Mouse (Mus musculus): Measurements from ENCODE around the gene Tmem176b. TPM values are rescaled to one million over a fixed set of nuclear protein-coding genes. Genes with fewer than 3 reads are reported as not detected.
"Not testable (repeated sequence)": the region's sequence is repeated elsewhere in the genome, so short reads cannot be mapped to it uniquely, and the experiment has no call there.

Tmem176b gene
- total RNA-seq (2021) = 10 to 100 TPM; 58.5 to 61.2 TPM
- long read RNA-seq, transcript Tmem176b-203 (7 exons, 1,414 nt) = major isoform, 10 of 25 reads
- long read RNA-seq, transcript Tmem176b-209 (7 exons, 986 nt) = minor isoform, 7 of 25 reads
- long read RNA-seq, partial matches to known transcripts = 2 of 25 reads
- long read RNA-seq, other reads (novel, unspliced or antisense) = 4 of 25 reads

DNA sequence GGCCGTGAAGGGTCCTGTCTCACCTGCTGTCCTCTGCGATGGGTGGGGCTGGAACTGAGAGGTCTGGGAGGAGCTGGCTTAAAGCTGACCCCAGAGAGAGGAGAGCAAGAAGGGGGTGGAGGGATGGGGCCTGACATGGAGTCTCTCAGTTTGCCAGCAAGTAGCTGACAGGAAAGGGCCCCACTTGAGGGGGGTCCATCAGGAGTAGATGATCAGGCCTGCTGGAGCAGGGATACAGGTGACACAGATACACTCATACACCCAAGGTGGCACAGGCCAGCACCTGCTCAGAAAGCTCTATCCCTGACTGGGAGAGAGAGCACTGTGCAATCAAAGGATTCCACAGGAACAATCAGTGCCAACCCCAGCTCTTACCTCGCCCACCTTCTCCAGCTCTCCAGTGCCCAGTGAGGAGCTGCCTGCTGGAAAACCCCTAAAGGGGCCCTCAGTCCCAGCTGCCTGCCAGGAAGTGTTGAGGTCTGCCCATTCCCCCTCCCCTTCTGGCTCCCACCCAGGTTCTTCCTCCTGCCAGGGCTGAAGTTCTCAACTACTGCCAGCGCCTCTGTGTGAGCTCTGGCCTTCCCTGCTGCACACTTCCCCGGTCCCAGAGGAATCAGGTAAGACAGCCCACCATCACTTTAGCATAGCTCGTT, at the start of gene Tmem176b:
Gene Tmem176b (minus strand): TSS at position 524 of the 653 bp plus-strand sequence.
- DNase-seq (ENCODE audit: low spot score in 2 of 2) = peak; percentile 55 to 83

DNA sequence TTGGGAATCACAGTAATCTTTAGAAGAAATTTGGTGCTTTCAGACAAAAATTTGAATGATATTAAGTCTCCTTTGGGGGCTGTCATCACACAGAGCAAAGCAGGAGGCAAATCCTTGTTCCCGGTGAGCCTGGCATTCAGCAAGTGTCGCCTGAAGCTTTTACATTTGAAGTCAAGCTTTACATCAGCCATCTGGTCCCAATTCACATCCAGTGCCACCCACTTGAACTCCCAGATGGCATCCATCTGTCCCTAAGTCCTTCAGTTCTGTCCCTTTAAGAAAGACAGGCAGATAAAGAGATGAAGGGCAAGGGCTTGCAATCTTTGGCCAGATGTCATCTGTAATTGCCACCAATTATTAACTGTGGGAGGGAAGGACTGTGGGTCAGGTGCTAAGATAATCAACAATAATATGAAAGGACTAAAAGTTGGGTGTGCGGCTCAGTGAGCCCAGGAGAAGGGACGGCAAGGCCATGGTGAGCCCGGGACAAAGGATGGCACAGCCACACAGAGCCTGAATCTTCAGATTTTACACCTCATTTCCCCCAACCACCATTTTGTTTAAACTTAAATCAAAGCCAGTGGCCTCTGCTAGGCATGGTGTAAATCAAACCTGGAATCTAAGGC, 35.3 kb upstream of the Tmem176b start:
- DNase-seq (ENCODE audit: low spot score in 2 of 2) = peak; percentile 9 to 63

DNA sequence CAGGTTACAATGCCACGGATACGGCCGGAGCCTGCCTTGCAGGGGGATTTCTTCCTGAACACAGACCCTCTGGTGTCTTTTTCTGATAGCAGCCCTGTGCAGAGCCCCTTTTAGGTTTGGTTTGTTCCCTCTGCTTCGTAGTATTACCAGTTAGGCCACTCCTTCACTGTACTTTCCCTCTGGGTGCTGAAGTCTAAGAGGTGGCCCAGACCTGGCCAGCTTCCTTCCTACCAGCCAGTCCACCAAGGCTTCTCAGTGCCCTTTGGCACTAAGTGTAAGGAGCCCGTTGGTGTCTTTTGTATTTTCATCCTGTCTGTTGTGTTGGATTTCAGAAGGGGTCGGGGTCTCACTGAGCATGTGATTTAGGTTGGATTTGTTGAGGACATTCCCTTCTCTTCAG, 34.2 kb upstream of the Tmem176b start:
- DNase-seq (ENCODE audit: low spot score in 2 of 2) = no peak

DNA sequence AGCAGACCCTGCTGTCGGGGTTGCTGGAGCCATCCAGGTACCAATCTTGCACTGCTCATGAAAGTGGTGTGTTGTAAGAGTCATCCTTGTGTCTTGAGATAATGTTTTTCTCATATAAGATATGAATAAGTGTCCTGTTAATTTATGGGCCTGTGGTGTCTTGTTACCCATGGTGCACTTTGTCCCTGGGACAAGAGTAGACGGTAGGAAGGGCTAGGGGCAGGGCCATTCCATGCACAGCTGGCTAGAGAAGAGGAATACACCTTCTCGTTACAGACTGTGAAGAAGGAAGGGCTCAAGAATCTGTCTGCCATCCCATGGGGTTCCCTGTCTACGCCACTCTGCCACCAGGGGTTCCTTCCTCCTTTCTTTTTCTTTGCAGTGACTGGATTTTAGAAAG, 33.3 kb upstream of the Tmem176b start:
- DNase-seq (ENCODE audit: low spot score in 2 of 2) = no peak

DNA sequence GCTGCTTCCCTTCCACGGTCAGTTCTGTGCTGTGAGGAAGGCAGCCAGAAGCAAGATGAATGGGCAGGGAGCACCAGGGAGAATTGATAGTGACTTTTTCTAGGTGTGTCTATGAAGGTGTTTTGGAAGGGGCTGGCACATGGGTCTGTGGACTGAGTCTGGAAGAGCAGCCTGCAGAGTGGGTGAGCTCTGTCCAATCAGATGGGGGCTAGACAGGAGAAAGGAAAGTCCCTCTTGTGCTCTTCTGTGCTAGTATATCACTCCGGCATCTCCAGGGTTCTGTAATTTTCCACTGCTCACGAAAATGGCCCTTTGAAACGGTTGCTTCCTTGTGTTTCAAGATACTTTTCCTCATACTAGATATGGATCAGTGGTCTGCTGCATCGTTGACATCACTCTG, 31.3 kb upstream of the Tmem176b start, which contains the start of gene Aoc1:
Gene Aoc1 (plus strand): TSS at position 301 of the 400 bp plus-strand sequence.
- DNase-seq (ENCODE audit: low spot score in 2 of 2) = no peak

GRCm38 (mm10) chr6:48869774-48870173, 28.5 kb upstream of the Tmem176b start:
- no peak for DNase-seq (ENCODE audit: low spot score in 2 of 2)

- no peak for DNase-seq (ENCODE audit: low spot score in 2 of 2)
These were observed 25.9 kb upstream of the Tmem176b start for GRCm38 (mm10) chr6:48867158-48867557.

- not testable (repeated sequence) for DNase-seq (ENCODE audit: low spot score in 2 of 2)
These were observed 25.2 kb upstream of the Tmem176b start for GRCm38 (mm10) chr6:48866355-48866950.

DNA sequence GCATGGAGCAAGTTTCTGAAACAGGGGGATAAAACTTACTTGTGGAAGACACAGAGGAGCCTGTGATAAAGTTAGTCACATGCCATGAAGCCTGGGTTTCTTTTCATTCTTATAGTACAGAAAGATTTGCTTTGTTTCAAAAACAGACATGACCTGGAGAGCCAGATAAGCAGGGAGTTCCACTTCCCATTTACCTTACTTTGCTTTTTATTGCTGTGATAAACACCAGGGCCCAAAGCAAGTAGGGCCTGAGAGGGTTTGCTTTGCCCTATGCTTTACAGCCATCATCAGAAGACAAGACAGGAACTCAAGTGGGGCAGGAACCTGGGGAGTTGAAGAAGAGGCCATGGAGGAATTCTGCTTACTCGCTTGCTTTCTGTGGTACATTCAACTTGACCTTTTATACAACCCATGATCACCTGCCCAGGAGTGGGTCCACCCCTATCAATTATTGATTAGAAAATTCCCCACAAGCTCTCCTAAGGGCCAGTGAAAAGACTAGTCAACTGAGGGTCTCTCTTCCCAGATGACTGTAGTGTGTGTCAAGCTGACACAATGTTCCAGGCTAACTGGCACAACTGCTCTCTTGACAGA, 24.0 kb upstream of the Tmem176b start:
- DNase-seq (ENCODE audit: low spot score in 2 of 2) = no peak

- no peak for DNase-seq (ENCODE audit: low spot score in 2 of 2)
These were observed 23.4 kb upstream of the Tmem176b start for GRCm38 (mm10) chr6:48864723-48865122.

DNA sequence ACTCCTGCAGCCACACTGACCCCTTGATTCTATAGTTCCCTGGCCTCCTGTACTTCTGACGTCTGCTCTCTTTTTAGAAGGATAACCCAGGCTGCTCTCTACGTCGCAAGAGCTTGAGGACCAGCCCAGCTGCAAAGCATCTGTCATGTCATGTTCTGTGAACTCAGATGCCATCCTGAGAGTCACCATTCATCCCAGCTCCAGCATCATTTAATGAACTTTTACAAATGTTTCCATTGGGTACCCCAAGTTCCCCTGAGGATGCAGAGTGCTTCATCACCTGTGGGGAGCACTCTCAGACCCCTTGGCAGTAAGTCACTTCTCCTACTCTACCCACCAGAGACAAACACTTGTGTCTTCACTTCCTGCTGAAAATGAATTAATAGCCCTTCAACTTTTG, 22.9 kb upstream of the Tmem176b start:
- no peak for DNase-seq (ENCODE audit: low spot score in 2 of 2)

- no peak for DNase-seq (ENCODE audit: low spot score in 2 of 2)
These were observed 22.2 kb upstream of the Tmem176b start for GRCm38 (mm10) chr6:48863488-48863887.

DNA sequence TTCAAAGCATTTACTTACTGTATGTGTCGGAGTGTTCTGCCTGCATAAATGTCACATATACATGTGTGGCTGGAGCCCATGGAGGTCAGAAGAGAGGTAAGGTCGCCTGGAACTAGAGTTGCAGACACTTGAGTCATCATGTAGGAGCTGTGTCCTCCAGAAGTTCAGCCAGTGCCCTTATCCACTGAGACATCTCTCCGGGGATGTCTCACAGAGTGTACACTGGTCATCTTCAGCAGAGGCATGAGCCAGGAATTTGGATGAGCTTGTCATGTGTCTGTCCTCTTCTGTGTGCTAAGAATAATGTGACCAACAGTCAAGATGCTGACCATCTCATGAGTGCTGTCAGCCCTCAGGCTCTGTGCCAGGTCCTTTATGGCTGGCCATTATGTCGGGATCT, 21.5 kb upstream of the Tmem176b start:
- no peak for DNase-seq (ENCODE audit: low spot score in 2 of 2)

GRCm38 (mm10) chr6:48861616-48862280, 20.5 kb upstream of the Tmem176b start:
- DNase-seq (ENCODE audit: low spot score in 2 of 2) = no peak

DNA sequence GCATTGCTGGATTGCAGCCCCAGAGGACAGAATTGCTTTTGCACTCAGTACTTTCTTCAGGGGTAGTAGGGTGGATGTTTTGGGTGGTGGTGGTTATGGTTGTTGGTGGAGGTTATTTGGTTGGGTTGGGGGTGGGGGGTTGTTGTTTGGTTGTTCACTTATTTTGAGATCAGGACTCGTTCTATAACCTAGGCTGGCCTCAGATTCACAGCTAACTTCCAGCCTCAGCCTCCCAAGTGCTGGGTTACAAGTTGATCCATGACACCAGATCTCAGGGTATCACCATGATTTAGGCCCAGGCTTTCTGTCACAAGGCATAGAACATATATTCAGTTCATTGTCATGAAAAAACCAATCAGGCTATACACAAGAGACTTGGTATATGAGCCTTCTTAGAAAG, 19.6 kb upstream of the Tmem176b start:
- no peak for DNase-seq (ENCODE audit: low spot score in 2 of 2)

GRCm38 (mm10) chr6:48860130-48860815, 19.0 kb upstream of the Tmem176b start:
- peak; percentile 32 to 51 for DNase-seq (ENCODE audit: low spot score in 2 of 2)

- DNase-seq (ENCODE audit: low spot score in 2 of 2) = no peak
These were observed 16.5 kb upstream of the Tmem176b start for GRCm38 (mm10) chr6:48857613-48858302.

DNA sequence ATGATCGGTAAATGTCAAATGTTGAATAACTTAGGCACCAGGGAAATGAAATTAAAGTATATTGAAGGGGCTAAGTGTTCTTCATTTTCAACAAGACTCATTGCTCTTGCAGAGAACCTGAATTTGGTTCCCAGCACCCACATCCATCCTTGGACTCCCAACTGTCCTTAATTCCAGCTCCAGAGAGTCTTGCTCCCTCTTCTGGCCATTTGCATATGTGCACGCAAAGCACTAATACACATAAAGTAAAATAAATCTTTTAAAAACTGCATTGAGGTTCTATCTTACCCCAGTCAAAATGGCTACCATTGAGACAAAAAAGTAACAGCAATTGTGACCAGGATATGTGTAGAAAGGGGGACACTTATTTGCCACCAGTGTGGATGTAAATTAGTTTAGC, 12.9 kb upstream of the Tmem176b start:
- no peak for DNase-seq (ENCODE audit: low spot score in 2 of 2)

- DNase-seq (ENCODE audit: low spot score in 2 of 2) = no peak
These were observed 10.7 kb upstream of the Tmem176b start for GRCm38 (mm10) chr6:48851820-48852491.

Measured in layer of hippocampus, adult 18-20 months (tissue).